Mouse (Mus musculus) neural tube, embryonic 10.5 days (tissue): ENCODE data around the gene Cntn2.
"Not testable (repeated sequence)": the region's sequence is repeated elsewhere in the genome, so short reads cannot be mapped to it uniquely, and the experiment has no call there.

Source experiments
- DNase-seq: peaks from one replicate; pipeline ENCODE4 v3.0.0-alpha.2; 2017; ENCODE audit warnings: low spot score; ENCODE audit errors: extremely low spot score

The Cntn2 gene

DNA sequence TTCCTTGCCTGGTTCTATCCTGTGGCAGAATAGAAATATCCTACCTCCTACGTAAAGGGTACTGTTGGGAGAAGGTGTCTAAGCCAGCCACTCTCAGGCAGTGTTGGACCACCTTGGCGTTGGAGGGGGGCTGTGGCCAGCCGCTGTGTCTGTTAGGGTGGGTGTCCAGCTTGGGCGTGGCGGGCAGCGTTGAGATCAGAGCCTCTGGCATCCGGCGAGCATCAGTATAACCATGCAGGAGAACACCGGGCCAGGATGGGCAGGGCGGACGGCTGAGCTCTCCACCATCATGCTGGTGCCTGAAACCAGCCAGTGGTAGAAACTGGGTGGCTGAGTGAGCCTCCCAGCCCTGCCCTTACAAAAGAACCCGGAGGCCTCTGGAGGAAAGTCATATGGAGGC lies 27.7 kb downstream of the Cntn2 start:
- no peak for DNase-seq

DNA sequence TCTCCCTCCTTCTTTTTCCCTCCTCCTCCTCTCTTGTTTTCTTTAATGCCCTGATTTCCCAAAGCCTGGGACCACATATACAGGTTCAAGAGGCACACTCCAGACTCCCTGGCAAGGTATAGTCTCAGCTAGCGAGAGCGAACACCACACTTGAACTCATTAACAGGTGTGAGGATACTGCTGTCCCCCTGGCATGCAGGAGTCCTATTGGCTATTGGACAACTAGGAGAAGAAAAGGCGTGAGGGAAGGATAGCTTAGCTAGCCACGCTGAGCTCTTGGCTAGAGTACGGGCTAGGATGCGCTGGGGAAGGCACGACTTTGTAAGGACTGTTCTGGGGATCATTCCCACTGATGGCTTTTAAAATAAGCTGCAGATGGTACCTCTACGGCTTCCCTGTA lies 30.9 kb downstream of the Cntn2 start:
- DNase-seq: no peak

DNA sequence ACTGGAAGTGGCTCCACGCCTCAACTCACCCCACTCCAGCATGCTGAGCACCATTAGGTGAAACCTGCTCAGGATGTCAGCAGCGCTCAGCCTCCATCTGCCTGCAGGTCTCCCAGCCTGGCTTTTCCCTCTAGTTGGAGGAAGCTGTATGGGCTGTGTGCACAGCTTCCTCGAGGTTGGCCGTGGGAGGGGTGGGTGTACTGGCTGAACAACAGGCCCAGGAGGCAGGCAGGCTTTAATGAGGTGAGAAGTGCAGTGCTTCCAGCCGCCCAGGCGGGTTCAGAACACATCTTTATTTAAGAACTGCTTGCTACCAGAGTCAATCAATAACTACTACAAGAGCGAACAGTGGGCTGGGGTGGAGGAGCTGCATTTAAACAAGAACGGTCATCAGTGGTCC lies 31.5 kb downstream of the Cntn2 start:
- DNase-seq: no peak

DNA sequence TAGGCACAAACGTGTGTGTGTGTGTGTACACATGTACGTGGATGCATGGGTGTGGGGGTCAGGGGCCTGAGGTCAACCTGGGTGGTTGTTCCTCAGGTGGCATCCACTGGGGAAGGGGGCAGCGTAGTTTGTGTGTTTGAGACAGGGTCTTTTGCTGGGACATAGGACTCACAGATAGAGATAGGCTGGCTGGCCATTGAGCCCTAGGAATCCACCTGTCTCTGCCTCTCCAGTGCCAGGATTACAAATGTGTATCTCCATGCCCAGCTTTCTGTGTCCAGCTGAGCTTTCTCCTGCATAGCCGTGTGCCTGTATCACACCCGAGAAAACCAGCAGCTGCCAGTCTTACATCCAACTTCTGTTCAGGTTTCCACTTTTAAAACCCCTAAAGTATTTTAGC lies 33.3 kb downstream of the Cntn2 start:
- DNase-seq: no peak

DNA sequence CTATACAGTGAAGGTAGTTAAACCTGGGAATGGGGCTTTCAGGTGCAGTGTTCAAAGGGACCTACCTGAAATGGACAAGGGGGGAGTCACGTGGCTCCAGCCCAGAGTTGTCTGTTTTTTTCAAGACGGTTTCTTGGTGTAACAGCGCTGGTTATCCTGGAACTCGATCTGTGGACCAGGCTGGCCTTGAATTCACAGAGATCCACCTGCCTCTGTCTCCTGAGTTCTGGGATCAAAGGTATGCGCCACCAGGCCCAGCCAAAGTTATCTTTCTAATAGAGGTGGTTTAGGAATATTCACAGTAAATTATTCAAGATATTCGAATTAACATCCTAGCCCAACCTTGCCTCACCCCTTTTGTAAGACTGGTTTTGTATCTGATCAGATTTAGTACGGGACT lies 36.4 kb downstream of the Cntn2 start:
- no peak for DNase-seq

DNA sequence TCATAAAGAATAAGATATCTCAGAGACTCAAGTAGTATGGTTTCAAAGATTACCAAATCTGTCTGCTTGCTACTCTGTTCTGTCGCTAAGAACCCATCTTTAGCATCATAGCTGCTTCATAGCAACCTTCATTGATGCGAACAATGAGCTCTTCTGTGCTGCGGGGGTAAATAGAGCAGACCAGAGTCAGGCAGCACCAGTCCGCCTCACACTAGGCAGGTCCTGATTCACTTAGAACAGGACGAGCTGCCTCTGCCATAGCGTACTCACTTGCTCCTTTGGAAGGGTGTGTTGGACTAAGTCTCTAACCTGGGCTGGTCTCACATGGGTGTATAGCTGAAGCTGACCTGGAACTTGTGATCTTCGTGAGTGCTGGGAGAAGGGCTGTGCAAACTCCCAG lies 37.0 kb downstream of the Cntn2 start, which contains the start of gene Tmem81:
TSS of gene Tmem81 (plus strand) at position 173 of the 400 bp plus-strand sequence.
- DNase-seq: no peak

DNA sequence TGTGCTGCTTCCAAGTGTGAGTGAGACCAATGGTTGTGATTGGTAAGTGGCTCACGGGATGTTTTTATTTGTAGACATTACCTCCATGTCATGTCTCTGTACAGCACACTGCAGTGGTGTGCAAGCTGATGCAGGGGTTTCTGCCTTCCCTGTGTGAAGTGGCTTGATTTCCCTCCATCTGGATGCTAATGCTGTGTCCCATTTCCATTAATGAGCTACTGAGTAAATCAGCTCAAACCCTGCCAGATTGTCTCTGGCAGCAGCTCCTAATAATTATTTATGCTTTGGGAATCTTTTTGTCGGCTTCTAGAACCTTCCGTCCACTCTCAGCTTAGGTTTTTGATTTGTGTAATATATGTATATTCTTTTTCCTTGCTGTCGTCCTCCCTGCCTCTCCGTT lies 37.9 kb downstream of the Cntn2 start:
- DNase-seq: no peak

DNA sequence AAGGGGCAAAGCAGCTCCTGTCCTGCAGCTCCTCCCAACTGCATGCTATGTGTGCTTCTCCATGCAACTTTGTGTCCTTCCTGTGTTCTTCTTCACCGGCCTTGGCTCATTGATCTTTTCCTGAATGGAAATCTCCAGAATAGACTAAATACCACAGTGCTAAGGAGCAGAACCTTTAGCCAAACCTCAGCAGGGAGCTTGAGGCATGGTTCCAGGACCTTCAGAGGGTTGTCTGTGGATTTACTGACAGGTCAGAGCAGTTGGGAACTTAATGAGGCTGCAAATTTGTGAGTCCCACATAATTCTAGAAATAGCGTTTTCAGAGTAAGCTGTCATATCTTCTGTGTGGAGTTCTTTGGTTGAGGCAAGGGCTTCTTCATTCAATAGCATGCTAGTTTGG lies 42.5 kb downstream of the Cntn2 start:
- no peak for DNase-seq

DNA sequence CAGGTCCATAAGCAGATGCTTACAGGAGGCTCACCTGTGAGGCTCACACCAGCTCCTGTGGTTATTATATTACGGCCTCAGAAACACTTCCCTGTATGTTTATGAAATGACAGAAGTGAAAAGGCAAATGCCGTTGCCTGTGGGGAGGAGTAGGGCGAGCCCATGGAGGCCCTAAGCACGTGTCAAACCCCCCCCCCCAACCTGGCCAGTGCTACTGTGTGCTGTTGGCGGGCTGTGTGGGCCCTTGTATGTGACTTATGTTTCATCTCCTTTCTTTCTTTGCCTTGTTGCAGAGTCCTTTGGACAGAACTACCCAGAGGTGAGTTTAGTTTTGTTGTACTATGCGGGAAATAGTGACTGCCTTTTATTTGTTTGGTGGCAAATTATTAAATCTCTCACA lies 59.3 kb downstream of the Cntn2 start:
- no peak for DNase-seq

DNA sequence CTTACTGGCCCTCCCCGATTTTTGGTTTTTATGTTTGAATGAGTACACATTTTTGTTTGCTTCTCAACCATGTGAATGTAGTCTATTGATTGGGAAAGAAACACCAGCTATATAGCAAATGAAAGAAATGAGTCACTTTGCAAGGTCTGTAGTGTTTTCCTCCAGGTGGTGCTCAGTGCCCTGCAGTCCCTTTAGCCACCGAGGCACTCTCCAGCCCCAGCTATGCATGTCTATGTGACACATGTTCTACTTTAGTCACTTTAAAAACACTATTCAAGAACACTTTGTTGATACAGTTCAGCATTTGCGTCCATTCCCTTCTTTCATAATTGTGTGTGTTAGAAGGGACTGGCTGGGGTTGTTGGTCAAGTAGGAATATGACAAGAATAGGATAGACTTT lies 59.8 kb downstream of the Cntn2 start:
- no peak for DNase-seq

DNA sequence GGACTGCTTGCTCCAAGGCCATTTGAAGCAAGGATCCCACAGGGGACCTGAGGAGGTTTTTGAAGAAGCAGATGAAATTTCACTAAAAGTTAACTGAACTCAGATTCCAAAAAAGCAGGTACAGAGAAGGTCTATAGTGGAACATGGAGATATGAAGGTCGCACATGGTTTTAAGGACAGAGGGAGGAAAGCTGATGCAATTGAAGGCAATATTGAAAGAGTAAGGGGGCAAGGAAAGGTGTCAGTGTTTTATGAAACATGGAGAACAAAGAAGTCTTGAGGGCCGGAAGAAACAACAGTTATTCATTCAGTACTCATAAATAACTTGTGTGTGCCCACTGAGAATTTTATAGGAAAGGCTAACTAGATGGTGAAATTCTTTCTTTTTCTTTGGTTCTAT lies 61.4 kb downstream of the Cntn2 start:
- DNase-seq: no peak

DNA sequence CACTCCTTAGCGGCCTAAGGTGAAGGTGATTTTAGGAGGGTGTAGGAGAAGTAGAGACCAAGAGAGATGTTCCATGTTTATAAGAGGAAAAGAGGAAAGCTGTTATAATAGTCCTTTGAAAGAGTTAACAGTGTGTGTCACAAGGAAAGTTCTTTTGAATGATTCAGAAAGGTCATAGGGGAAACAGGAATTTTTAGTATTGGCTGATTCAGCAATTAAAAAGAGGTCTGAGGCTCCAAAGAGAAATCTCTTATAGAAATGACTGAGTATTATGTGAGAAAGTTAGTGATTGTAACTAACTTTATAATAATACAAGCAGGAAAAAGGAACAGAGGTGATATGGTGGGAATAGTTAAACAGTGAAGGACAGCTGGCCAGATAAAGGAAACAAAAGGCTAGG lies 63.6 kb downstream of the Cntn2 start:
- DNase-seq: no peak

DNA sequence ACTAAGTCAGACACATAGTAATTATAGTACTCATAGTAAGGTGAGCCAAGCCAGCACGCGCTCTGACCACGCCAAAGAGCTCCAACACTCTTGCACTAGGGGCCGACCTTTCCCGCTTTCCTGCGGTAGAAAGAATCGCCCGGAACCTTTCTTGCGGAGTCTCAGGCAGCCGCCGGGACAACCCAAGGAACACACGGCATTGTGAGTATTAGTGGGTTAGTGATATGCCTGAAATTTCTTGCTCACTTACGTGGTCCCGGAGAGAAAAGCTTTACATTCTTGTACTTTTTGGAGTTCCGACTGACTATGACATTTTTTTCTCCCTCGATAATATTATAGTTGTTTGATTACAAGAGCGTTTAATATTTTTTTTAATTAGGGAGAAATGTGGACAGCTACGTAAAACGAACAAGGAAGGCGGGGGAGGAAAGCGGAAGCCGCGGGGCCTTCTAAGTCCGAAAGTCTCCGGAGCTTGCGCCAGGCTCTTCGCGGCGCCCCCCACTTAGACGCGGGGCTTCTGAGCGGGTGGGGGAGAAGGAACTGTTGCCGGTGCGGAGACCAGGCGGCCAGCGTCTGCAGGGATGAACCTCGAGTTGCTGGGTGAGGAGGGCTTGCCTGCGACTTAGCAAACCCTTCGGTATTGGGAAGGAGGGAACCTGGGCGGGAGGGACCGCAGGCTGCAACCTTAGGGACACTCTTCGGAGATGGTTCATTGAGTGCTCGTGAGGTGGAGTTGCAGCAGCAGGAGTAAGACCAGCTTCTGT lies 65.9 kb downstream of the Cntn2 start, which contains the start of gene Rbbp5:
TSS of gene Rbbp5 (plus strand) at position 438 of the 764 bp plus-strand sequence.
- DNase-seq: peak; percentile 87

DNA sequence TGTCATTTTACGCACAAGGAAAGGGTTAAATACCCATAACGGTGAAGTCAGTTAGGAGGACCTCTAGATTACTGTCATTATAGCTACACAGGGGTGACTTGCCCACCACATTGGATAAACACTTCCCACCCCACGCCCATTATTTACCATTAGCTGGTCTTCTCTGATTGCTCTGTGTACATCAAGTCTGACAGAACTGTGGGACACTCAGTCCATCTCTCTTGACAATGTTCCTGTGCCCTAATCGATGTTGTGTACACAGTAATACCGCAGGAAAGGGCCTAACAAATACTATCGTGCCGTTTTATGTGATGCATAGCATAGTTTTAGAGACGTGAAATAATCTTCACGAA lies 66.5 kb downstream of the Cntn2 start:
- DNase-seq: no peak

DNA sequence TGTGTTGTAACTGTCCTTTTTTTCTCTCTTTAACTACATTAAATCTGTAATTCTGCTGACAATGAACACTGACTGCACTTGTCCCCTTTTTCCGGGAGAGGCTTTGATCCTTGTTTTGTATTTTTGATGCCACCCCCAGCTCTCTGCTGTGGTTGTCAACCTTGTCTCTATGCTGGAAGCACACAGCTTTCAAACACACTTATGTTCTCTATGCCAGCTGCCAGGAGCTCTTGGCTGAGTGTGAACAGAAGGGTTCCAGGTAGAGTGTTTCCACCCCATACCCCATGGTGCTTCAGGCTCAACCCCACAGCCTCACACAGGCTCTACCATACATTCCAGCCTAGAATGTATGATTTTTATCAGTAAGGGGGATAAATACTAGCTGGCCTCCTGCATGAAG lies 68.6 kb downstream of the Cntn2 start:
- DNase-seq: no peak

DNA sequence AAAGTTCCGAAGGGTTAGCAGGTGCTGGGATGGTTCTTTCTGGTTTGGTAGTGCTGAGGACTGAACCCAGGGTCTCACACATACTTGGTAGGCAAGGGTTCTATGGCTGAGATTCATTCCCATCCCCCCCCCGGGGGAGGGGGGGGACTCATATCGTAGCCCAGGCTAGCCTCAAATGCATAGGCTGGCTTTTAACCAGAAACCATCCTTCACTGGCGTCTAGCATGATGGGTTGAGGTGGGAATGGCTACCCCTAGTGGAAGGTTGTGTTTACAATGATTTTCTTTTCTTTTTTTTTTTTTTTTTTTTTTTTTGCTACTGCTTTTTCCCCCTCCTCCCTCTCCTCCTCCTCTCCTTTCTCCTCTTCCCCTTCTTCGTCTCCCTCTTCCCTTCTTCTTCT lies 70.5 kb downstream of the Cntn2 start:
- no peak for DNase-seq

DNA sequence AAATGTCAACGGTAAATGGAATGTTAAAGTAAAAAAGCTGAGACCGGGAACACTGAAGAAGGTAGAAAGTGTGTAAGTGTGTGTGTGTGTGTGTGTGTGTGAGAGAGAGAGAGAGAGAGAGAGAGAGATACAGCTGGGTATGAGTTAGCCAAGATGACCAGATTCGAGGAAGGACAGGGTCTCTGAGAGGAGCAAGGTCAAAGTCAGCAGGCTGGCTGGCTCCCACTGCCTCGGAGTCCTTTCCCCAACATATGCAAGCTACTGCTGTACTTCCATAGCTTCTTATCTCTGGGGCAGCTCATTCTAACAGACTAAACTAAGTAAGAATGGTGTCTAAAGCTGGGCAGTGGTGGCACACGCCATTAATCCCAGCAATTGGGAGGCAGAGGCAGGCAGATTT lies 71.6 kb downstream of the Cntn2 start:
- no peak for DNase-seq

DNA sequence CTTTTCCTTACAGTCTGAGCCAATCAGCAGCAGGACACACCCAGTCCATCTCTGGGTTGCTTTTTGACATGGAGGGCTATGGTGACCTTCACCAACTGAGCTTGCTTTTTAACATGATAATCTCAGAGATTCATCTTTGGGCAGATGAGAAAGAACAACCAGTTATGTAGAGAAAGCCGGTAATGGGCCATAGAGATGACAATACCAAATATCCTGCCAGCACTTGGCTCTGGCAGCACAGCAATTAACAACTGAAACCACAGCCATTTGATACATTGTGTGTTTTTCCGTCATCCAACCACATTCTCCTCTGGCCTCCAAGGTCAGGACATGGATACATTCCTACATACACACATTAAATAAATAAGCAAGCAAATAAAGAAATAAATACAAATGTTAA lies 72.0 kb downstream of the Cntn2 start:
- DNase-seq: no peak

DNA sequence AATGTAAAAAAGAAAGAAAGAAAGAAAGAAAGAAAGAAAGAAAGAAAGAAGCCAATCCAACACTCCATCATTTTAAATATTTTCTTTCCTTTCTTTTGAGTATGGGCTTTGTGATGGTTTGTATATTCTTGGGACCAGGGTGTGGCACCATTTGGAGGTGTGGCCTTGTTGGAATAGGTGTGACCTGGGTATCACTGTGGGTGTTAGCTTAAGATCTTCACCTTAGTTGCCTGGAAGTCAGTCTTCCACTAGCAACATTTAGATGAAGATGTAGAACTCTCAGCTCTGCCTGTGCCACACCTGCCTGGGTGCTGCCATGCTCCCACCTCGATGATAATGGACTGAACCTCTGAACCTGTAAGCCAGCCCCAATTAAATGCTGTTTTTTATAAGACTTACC lies 73.0 kb downstream of the Cntn2 start:
- DNase-seq: not testable (repeated sequence)

DNA sequence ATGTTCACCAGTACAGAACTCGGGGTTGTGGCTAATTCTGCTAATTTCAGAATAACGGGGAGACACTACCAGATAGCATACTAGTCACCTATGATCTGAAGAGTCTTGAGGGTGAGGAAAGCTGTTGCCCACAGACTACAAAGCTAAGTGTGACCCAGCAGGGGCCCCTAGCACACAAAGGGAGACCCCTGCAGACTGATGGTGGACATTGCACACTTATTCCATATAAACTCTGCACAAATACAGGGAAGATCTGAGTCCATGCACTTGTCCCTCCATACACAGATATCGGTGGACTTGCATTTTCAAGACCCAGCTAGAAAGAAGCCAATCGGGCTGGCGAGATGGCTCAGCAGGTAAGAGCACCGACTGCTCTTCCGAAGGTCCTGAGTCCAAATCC lies 73.5 kb downstream of the Cntn2 start:
- DNase-seq: no peak

DNA sequence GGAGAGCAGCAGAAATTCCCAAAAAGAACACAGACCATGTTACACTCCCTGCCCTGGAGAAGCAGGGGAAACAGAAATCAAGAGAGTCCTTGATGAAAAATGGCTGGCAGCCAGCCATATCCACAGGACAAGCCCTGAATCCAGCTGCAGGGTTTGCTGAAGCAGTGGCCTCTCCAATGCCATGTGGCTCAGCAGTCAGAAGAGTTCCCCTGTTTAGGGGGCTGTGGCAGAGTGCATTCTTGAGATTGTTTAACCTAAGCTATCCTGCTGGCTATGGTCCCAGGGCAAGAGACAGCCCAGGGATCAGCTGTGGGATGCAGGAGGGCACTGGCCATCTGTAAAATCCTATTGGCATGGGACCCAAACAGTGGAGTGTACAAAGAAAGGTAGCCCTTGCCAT lies 74.1 kb downstream of the Cntn2 start:
- no peak for DNase-seq

DNA sequence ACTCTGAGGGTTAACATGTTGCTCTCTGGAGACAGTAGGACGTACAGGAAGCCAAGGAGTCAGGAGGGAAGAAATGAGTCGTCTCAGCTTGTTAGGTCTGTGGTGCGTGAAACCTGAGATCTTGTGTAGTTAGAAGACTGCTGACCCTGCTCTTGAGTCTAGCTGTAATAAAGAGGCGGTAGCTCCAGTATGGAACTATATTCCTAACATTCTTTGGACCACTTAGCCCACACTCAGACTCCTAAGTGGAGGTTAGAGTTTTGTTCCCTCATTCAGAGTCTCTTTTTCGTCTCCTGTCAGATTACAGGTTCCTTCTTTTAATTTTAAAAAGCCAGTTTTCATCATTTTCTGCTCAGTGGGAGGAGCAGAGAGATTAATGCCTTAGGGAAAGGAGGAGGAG lies 78.4 kb downstream of the Cntn2 start:
- no peak for DNase-seq
